Mouse (Mus musculus) MEL (cell line): ENCODE data around the gene Clasrp. TPM values are rescaled to one million over a fixed set of nuclear protein-coding genes. Genes with fewer than 3 reads are reported as not detected.

Experiments
- DNase-seq: peaks from one replicate; pipeline ENCODE4 v3.0.0; 2011; ENCODE audit warnings: low read depth, low spot score
- H3K27ac ChIP-seq: 2 replicates; pipeline ENCODE4 v1.5.1; 2012; ENCODE audit warnings: low read depth, mild to moderate bottlenecking, control low read depth, low read length, moderate library complexity; ENCODE audit not compliant: control insufficient read depth
- H3K27me3 ChIP-seq, 2 experiments: fragments of 150-350 bp in 1 of 2; sonication (generic) in 1 of 2; 2 replicates each; pipeline ENCODE4 v1.6.1; 2012; ENCODE audit warnings: low read length in 2 of 2, mild to moderate bottlenecking in 2 of 2, improper control_type of control experiment in 1 of 2, moderate library complexity in 1 of 2; ENCODE audit not compliant: insufficient read depth in 2 of 2, control insufficient read depth in 1 of 2
- H3K36me3 ChIP-seq, 2 experiments: 2 replicates each; pipeline ENCODE4 v1.6.1; 2012 to 2014; ENCODE audit warnings: low read length in 2 of 2, improper control_type of control experiment in 1 of 2, inconsistent platforms in 1 of 2, mild to moderate bottlenecking in 1 of 2; ENCODE audit not compliant: insufficient read depth in 2 of 2, control insufficient read depth in 1 of 2
- H3K4me1 ChIP-seq, 2 experiments: fragments of 150-350 bp in 1 of 2; sonication (generic) in 1 of 2; 2 replicates each; pipeline ENCODE4 v1.6.1; 2012; ENCODE audit warnings: low read length in 2 of 2, improper control_type of control experiment in 1 of 2, mild to moderate bottlenecking in 1 of 2; ENCODE audit not compliant: insufficient read depth in 2 of 2, control insufficient read depth in 1 of 2
- H3K4me3 ChIP-seq, 2 experiments: fragments of 150-350 bp in 1 of 2; sonication (generic) in 1 of 2; 2 replicates each; pipeline ENCODE4 v1.5.1; 2012; ENCODE audit warnings: low read depth in 2 of 2, low read length in 2 of 2, mild to moderate bottlenecking in 2 of 2, moderate library complexity in 2 of 2, control low read depth in 1 of 2, improper control_type of control experiment in 1 of 2; ENCODE audit not compliant: control insufficient read depth in 1 of 2, insufficient read depth in 1 of 2
- H3K79me2 ChIP-seq: 2 replicates; pipeline ENCODE4 v1.6.1; 2012; ENCODE audit warnings: mild to moderate bottlenecking, low read length, moderate library complexity; ENCODE audit not compliant: control insufficient read depth, poor library complexity, insufficient read depth
- H3K9ac ChIP-seq: 2 replicates; pipeline ENCODE4 v1.6.1; 2012; ENCODE audit warnings: low read depth, mild to moderate bottlenecking, control low read depth, low read length, moderate library complexity; ENCODE audit not compliant: control insufficient read depth, poor library complexity, severe bottlenecking
- H3K9me3 ChIP-seq: fragments of 150-350 bp; sonication (generic); replicated peaks from 2 replicates; pipeline ENCODE4 v1.6.1; 2012; ENCODE audit warnings: mild to moderate bottlenecking, low read length, improper control_type of control experiment, moderate library complexity; ENCODE audit not compliant: insufficient read depth
- E2F4 ChIP-seq: IDR thresholded peaks from 2 replicates; pipeline ENCODE4 v1.6.1; 2011; ENCODE audit warnings: low read depth, low read length, improper control_type of control experiment, borderline replicate concordance
- ELF1 ChIP-seq: IDR thresholded peaks from 2 replicates; pipeline ENCODE4 v1.6.1; 2014; ENCODE audit warnings: low read depth, mild to moderate bottlenecking, inconsistent platforms, low read length, improper control_type of control experiment, moderate library complexity
- EP300 ChIP-seq, 2 experiments: IDR thresholded peaks; 2 replicates each; pipeline ENCODE4 v1.6.1; 2011; ENCODE audit warnings: improper control_type of control experiment in 2 of 2, low read length in 2 of 2, low read depth in 1 of 2, mild to moderate bottlenecking in 1 of 2
- ETS1 ChIP-seq: IDR thresholded peaks from 2 replicates; pipeline ENCODE4 v1.6.1; 2012; ENCODE audit warnings: low read depth, mild to moderate bottlenecking, inconsistent platforms, low read length, improper control_type of control experiment, moderate library complexity
- KAT2A ChIP-seq: conservative IDR thresholded peaks from 2 replicates; pipeline ENCODE4 v1.6.1; 2012; ENCODE audit warnings: low read depth, low read length, improper control_type of control experiment, inconsistent platforms
- MAZ ChIP-seq: IDR thresholded peaks from 2 replicates; pipeline ENCODE4 v1.6.1; 2012; ENCODE audit warnings: low read depth, mild to moderate bottlenecking, inconsistent platforms, low read length, improper control_type of control experiment
- MEF2A ChIP-seq: IDR thresholded peaks from 2 replicates; pipeline ENCODE4 v1.6.1; 2014; ENCODE audit warnings: low read depth, mild to moderate bottlenecking, inconsistent platforms, low read length, improper control_type of control experiment; ENCODE audit not compliant: poor library complexity, insufficient replicate concordance, severe bottlenecking; ENCODE audit errors: extremely low read depth
- MXI1 ChIP-seq: IDR thresholded peaks from 2 replicates; pipeline ENCODE4 v1.6.1; 2011; ENCODE audit warnings: mild to moderate bottlenecking, low read depth, low read length, improper control_type of control experiment
- MYB ChIP-seq: IDR thresholded peaks from 2 replicates; pipeline ENCODE4 v1.6.1; 2011; ENCODE audit warnings: mild to moderate bottlenecking, low read depth, low read length, improper control_type of control experiment
- MYC ChIP-seq: IDR thresholded peaks from 2 replicates; pipeline ENCODE4 v1.6.1; 2011; ENCODE audit warnings: low read depth, mild to moderate bottlenecking, low read length, improper control_type of control experiment, moderate library complexity
- NELFE ChIP-seq: IDR thresholded peaks from 2 replicates; pipeline ENCODE4 v1.6.1; 2011; ENCODE audit warnings: low read depth, low read length, improper control_type of control experiment
- NRF1 ChIP-seq: IDR thresholded peaks from 2 replicates; pipeline ENCODE4 v1.6.1; 2014; ENCODE audit warnings: low read depth, mild to moderate bottlenecking, inconsistent platforms, low read length, improper control_type of control experiment, moderate library complexity; ENCODE audit not compliant: poor library complexity, insufficient read depth, severe bottlenecking
- POLR2AphosphoS2 ChIP-seq: IDR thresholded peaks from 2 replicates; pipeline ENCODE4 v1.6.1; 2011; ENCODE audit warnings: low read length, improper control_type of control experiment
- RAD21 ChIP-seq: IDR thresholded peaks from 2 replicates; pipeline ENCODE4 v1.6.1; 2011; ENCODE audit warnings: mild to moderate bottlenecking, low read depth, low read length, improper control_type of control experiment
- RCOR1 ChIP-seq: IDR thresholded peaks from 2 replicates; pipeline ENCODE4 v1.6.1; 2012; ENCODE audit warnings: low read depth, mild to moderate bottlenecking, inconsistent platforms, low read length, improper control_type of control experiment
- TBP ChIP-seq: IDR thresholded peaks from 2 replicates; pipeline ENCODE4 v1.8.0; 2011; ENCODE audit warnings: low read depth, low read length, improper control_type of control experiment
- USF1 ChIP-seq: IDR thresholded peaks from 2 replicates; pipeline ENCODE4 v1.6.1; 2014; ENCODE audit warnings: low read depth, mild to moderate bottlenecking, inconsistent platforms, low read length, improper control_type of control experiment, moderate library complexity
- USF2 ChIP-seq, 2 experiments: IDR thresholded peaks; 2 replicates each; pipeline ENCODE4 v1.6.1; 2011 to 2012; ENCODE audit warnings: improper control_type of control experiment in 2 of 2, low read length in 2 of 2, borderline replicate concordance in 1 of 2, inconsistent platforms in 1 of 2, low read depth in 1 of 2, mild to moderate bottlenecking in 1 of 2; ENCODE audit not compliant: insufficient read depth in 1 of 2
- ZC3H11A ChIP-seq: IDR thresholded peaks from 2 replicates; pipeline ENCODE4 v1.6.1; 2012; ENCODE audit warnings: low read depth, mild to moderate bottlenecking, inconsistent platforms, low read length, improper control_type of control experiment
- ZKSCAN1 ChIP-seq: IDR thresholded peaks from 2 replicates; pipeline ENCODE4 v1.6.1; 2012; ENCODE audit warnings: low read depth, mild to moderate bottlenecking, inconsistent platforms, low read length, improper control_type of control experiment, moderate library complexity
- ZNF384 ChIP-seq: IDR thresholded peaks from 2 replicates; pipeline ENCODE4 v1.6.1; 2012; ENCODE audit warnings: low read depth, mild to moderate bottlenecking, inconsistent platforms, low read length, improper control_type of control experiment
- polyA plus RNA-seq, 2 experiments: library from polyadenylated mRNA; stranded (reverse) in 1 of 2; unstranded in 1 of 2; fragments of >175 nt in 1 of 2; fragments of >200 nt in 1 of 2; gene quantifications; 2 replicates each; pipeline versions ENCODE4 v1.2.1 to v1.2.4; 2012; ENCODE audit warnings: low replicate concordance in 2 of 2, low read depth in 1 of 2; ENCODE audit not compliant: insufficient read length in 2 of 2, insufficient read depth in 1 of 2, missing spikeins in 1 of 2
- total RNA-seq: library from RNA; depleted of rRNA; stranded (reverse); fragments of 300-350 nt; gene quantifications from 2 replicates; pipeline ENCODE4 v1.2.3, GENCODE M21; 2012

Gene Clasrp
- total and polyA plus RNA-seq, 3 experiments: 31.1 to 62.2 TPM; not detected in 1

GRCm38 (mm10) chr7:19634591-19634990 is 30.3 kb upstream of the Clasrp start:
- no peak overlapping the region for H3K27ac ChIP-seq
- no peak for DNase-seq
- no peak overlapping the region for H3K4me3 ChIP-seq
- H3K9me3 ChIP-seq: no peaks in the 10 kb centered on the region
- no peak for TF ChIP-seq EP300 (IDR thresholded peaks at IDR 0.05; ENCODE audit: low read depth in 1 of 2, low read length in 2 of 2)
- TF ChIP-seq POLR2AphosphoS2: no peak
- no peak for TF ChIP-seq RAD21
- no peak for TF ChIP-seq RCOR1
- no peak for TF ChIP-seq MYC
- TF ChIP-seq ZNF384: no peak
- no peak for TF ChIP-seq ETS1
- no peak for TF ChIP-seq ZC3H11A
- TF ChIP-seq MYB: no peak
- no peak for TF ChIP-seq MAZ
- TF ChIP-seq NRF1: no peak
- no peak for TF ChIP-seq MXI1
- TF ChIP-seq MEF2A: no peak
- no peak for TF ChIP-seq USF1
- no peak for TF ChIP-seq E2F4
- no peak for TF ChIP-seq USF2 (IDR thresholded peaks at IDR 0.05; ENCODE audit: borderline replicate concordance in 1 of 2, insufficient read depth in 1 of 2, low read depth in 1 of 2, low read length in 2 of 2)
- no peaks in the 10 kb centered on the region for H3K27me3 ChIP-seq
- H3K79me2 ChIP-seq: no peaks in the 10 kb centered on the region
- H3K4me1 ChIP-seq: peaks cover 4 to 10% of the 10 kb centered on the region in 2 experiments
- no peak overlapping the region for H3K9ac ChIP-seq
- H3K36me3 ChIP-seq: peaks cover 6 to 9% of the 10 kb centered on the region in 2 experiments

GRCm38 (mm10) chr7:19633855-19634254 is 29.6 kb upstream of the Clasrp start:
- H3K27me3 ChIP-seq: no peaks in the 10 kb centered on the region
- peaks cover 4 to 9% of the 10 kb centered on the region in 2 experiments for H3K36me3 ChIP-seq
- no peaks in the 10 kb centered on the region; the same call in 1 of the 2 replicates for H3K79me2 ChIP-seq
- DNase-seq: no peak
- no peak for TF ChIP-seq ZKSCAN1
- no peak for TF ChIP-seq E2F4
- no peak for TF ChIP-seq RCOR1
- TF ChIP-seq ELF1: no peak
- TF ChIP-seq KAT2A: no peak
- TF ChIP-seq NELFE: no peak
- no peak for TF ChIP-seq TBP
- no peak for TF ChIP-seq EP300 (IDR thresholded peaks at IDR 0.05; ENCODE audit: low read depth in 1 of 2, low read length in 2 of 2)
- H3K27ac ChIP-seq: no peak overlapping the region
- peaks cover 4 to 10% of the 10 kb centered on the region in 2 experiments for H3K4me1 ChIP-seq
- no peak overlapping the region for H3K4me3 ChIP-seq
- no peaks in the 10 kb centered on the region for H3K9me3 ChIP-seq
- H3K9ac ChIP-seq: no peak overlapping the region
